Mouse (Mus musculus): ENCODE measurements at regions not wholly inside any gene's neighbourhood (a gene's known extent, or its start where the extent isn't known, plus 50 kb on each side); places are given as distances from the start of the nearest gene placed in this dataset.

GRCm38 (mm10) chr11:19394372-19394771, 375.6 kb upstream of the Meis1 start:
- TF ChIP-seq POLR2A (IDR thresholded peaks at IDR 0.05; ENCODE audit: insufficient read depth, low read depth, low read length), result no peak
- no peak for TF ChIP-seq CTCF (IDR thresholded peaks at IDR 0.05)
- TF ChIP-seq EP300 (IDR thresholded peaks at IDR 0.05; ENCODE audit: insufficient read depth, low read depth, low read length), result no peak
